Mouse (Mus musculus) spleen, adult 2 months (tissue): ENCODE measurements around the gene Rab25.

Experiments
- CTCF ChIP-seq: fragments of 200-500 bp; IDR thresholded peaks from 2 replicates; pipeline ENCODE4 v1.5.1; 2011; ENCODE audit warnings: mild to moderate bottlenecking, inconsistent platforms; ENCODE audit not compliant: insufficient read depth, insufficient read length, insufficient replicate concordance; ENCODE audit errors: extremely low read depth
- POLR2A ChIP-seq: fragments of 200-500 bp; IDR thresholded peaks from 2 replicates; pipeline ENCODE4 v1.6.1; 2011; ENCODE audit warnings: low read depth, low read length, inconsistent platforms

- TF ChIP-seq CTCF (no peak), POLR2A (no peak)
Measured at GRCm38 (mm10) chr3:88593893-88594580, 45.9 kb upstream of the Rab25 start.
